Mouse (Mus musculus): ENCODE measurements around the gene Heatr9. TPM values are rescaled to one million over a fixed set of nuclear protein-coding genes. Genes with fewer than 3 reads are reported as not detected.

The Heatr9 gene
- polyA plus RNA-seq, 1 experiment from 2014 or later, result not detected

DNA sequence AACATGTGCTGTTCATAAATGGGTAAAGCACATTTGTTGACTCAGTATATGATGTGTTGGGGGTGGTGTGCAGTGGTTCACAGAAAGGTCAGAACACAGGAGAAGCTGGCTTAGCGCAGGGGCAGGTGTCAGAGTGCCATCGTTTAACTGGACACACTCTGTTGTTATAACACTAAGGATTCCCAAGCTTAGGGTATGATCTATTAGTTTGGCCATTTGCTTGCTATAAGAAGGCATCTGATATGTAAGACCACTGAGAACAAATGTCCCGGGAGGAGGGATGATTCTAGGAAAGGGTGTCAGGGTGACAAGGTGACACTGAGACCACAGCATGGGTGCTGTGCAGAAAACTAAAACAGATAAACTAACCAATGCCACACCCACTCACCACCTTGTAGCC lies 14.9 kb upstream of the Heatr9 start:
- Histone ChIP-seq H3K9me3 (replicated peaks; ENCODE audit: control insufficient read depth, low read length) (no peaks in the 10 kb centered on the region), H3K36me3 (ENCODE audit: control insufficient read depth, insufficient read depth, low read length) (no peaks in the 10 kb centered on the region), H3K4me2 (ENCODE audit: low read depth, low read length) (no peak overlapping the region), H3K4me1 (ENCODE audit: control insufficient read depth, insufficient read depth, low read length) (peaks cover 9% of the 10 kb centered on the region; the same call in 1 of the 2 replicates), H3K27ac (ENCODE audit: low read length) (no peak overlapping the region), H3K4me3 (replicated peaks; ENCODE audit: low read length) (no peak overlapping the region), H3K9ac (ENCODE audit: low read length) (no peak overlapping the region), H3K27me3 (ENCODE audit: control insufficient read depth, insufficient read depth, low read length) (no peaks in the 10 kb centered on the region)
- no peak for ATAC-seq (ENCODE audit: insufficient read depth, low FRiP score)
- WGBS, result 57% methylated on average over 3 of the region's 3 CpGs

DNA sequence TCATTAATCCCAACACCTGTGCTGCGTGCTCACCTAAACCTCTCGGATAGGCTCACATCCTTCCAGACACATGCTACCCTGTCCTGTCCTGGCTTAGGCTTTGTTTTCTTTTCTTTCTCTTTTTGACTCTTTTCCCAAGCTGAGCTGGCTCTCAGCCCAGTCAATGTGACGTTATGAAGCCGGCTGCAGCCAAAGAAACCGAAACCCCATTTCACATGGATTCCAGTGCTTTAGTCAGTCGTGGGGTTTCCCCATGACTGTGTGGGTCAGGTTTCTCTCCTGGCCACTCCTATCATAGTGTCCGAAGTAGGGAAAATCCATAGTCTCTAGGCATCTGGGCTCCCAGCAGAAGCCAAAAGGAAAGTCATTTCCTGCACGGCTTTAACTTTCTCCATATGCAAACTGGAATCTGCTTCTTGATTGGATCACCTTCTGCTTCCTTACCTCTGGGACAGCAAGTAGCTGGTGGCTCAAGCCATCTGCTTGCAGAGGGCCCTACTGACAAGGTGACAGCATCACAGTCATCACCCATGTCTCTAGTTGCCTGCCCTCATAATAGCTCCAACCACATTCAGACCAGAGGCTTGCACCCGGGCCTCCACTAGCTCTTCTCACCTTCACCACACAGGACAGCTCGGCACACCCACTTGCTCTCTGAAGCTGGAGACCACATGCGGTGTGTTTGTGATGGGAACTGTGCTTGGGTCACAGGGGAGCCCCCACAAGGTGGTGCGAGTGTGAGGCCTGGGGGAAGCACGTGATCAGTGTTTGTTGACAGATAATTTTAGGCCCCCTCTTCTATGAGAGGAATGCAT lies 12.8 kb upstream of the Heatr9 start:
- H3K27ac ChIP-seq (ENCODE audit: low read length), result no peak overlapping the region; the same call in 1 of the 2 replicates
- H3K27me3 ChIP-seq (ENCODE audit: control insufficient read depth, insufficient read depth, low read length), result no peaks in the 10 kb centered on the region
- peaks cover 9% of the 10 kb centered on the region; the same call in 1 of the 2 replicates for H3K4me1 ChIP-seq (ENCODE audit: control insufficient read depth, insufficient read depth, low read length)
- 28% methylated on average over 13 of the region's 13 CpGs for WGBS
- ATAC-seq (ENCODE audit: insufficient read depth, low FRiP score), result peak; percentile 78
- H3K9me3 ChIP-seq (replicated peaks; ENCODE audit: control insufficient read depth, low read length), result no peaks in the 10 kb centered on the region
- no peaks in the 10 kb centered on the region for H3K36me3 ChIP-seq (ENCODE audit: control insufficient read depth, insufficient read depth, low read length)
- peak overlapping the region; percentile 11; the same call in 1 of the 2 replicates for H3K4me3 ChIP-seq (replicated peaks; ENCODE audit: low read length)
- no peak overlapping the region for H3K9ac ChIP-seq (ENCODE audit: low read length)
- peak overlapping the region; percentile 37 for H3K4me2 ChIP-seq (ENCODE audit: low read depth, low read length)

- H3K9me3 ChIP-seq (replicated peaks; ENCODE audit: control insufficient read depth, low read length), result no peaks in the 10 kb centered on the region
- H3K4me3 ChIP-seq (replicated peaks; ENCODE audit: low read length), result no peak overlapping the region
- H3K4me1 ChIP-seq (ENCODE audit: control insufficient read depth, insufficient read depth, low read length), result peaks cover 9% of the 10 kb centered on the region; the same call in 1 of the 2 replicates
- H3K36me3 ChIP-seq (ENCODE audit: control insufficient read depth, insufficient read depth, low read length), result no peaks in the 10 kb centered on the region
- 0 out of 2 replicates have a peak overlapping the region, but pooled peaks have one; percentile 19 for H3K27ac ChIP-seq (ENCODE audit: low read length)
- 74% methylated on average over 8 of the region's 8 CpGs for WGBS
- H3K9ac ChIP-seq (ENCODE audit: low read length), result no peak overlapping the region
- H3K4me2 ChIP-seq (ENCODE audit: low read depth, low read length), result peak overlapping the region; percentile 37
- ATAC-seq (ENCODE audit: insufficient read depth, low FRiP score), result no peak
- no peaks in the 10 kb centered on the region for H3K27me3 ChIP-seq (ENCODE audit: control insufficient read depth, insufficient read depth, low read length)
Observed at GRCm38 (mm10) chr11:83534143-83534542, 12.2 kb upstream of the Heatr9 start.

GRCm38 (mm10) chr11:83533192-83533591 lies 11.2 kb upstream of the Heatr9 start:
- Histone ChIP-seq H3K4me2 (ENCODE audit: low read depth, low read length) (no peak overlapping the region), H3K36me3 (ENCODE audit: control insufficient read depth, insufficient read depth, low read length) (no peaks in the 10 kb centered on the region), H3K27me3 (ENCODE audit: control insufficient read depth, insufficient read depth, low read length) (no peaks in the 10 kb centered on the region), H3K9ac (ENCODE audit: low read length) (no peak overlapping the region), H3K27ac (ENCODE audit: low read length) (no peak overlapping the region), H3K4me1 (ENCODE audit: control insufficient read depth, insufficient read depth, low read length) (peaks cover 9% of the 10 kb centered on the region; the same call in 1 of the 2 replicates), H3K4me3 (replicated peaks; ENCODE audit: low read length) (no peak overlapping the region), H3K9me3 (replicated peaks; ENCODE audit: control insufficient read depth, low read length) (no peaks in the 10 kb centered on the region)
- WGBS, result 100% methylated on average over 1 of the region's 1 CpGs
- ATAC-seq (ENCODE audit: insufficient read depth, low FRiP score), result no peak

GRCm38 (mm10) chr11:83530360-83530759 lies 8.4 kb upstream of the Heatr9 start, which contains the start of gene Ccl5:
Gene Ccl5, minus strand, starts transcription at chr11:83530518.
- Histone ChIP-seq H3K36me3 (ENCODE audit: control insufficient read depth, insufficient read depth, low read length) (no peaks in the 10 kb centered on the region), H3K4me3 (replicated peaks; ENCODE audit: low read length) (no peak within 1 kb of the TSS), H3K4me2 (ENCODE audit: low read depth, low read length) (no peak within 1 kb of the TSS), H3K9me3 (replicated peaks; ENCODE audit: control insufficient read depth, low read length) (no peaks in the 10 kb centered on the region), H3K9ac (ENCODE audit: low read length) (no peak within 1 kb of the TSS), H3K27me3 (ENCODE audit: control insufficient read depth, insufficient read depth, low read length) (no peaks in the 10 kb centered on the region), H3K27ac (ENCODE audit: low read length) (no peak within 1 kb of the TSS), H3K4me1 (ENCODE audit: control insufficient read depth, insufficient read depth, low read length) (peaks cover 9% of the 10 kb centered on the region; the same call in 1 of the 2 replicates)
- 85% methylated on average over 5 of the region's 5 CpGs for WGBS
- ATAC-seq (ENCODE audit: insufficient read depth, low FRiP score), result no peak

GRCm38 (mm10) chr11:83529024-83529423 lies 7.0 kb upstream of the Heatr9 start:
- no peak overlapping the region for H3K9ac ChIP-seq (ENCODE audit: low read length)
- no peak overlapping the region for H3K4me3 ChIP-seq (replicated peaks; ENCODE audit: low read length)
- H3K27me3 ChIP-seq (ENCODE audit: control insufficient read depth, insufficient read depth, low read length), result no peaks in the 10 kb centered on the region
- peaks cover 1% of the 10 kb centered on the region; the same call in 1 of the 2 replicates for H3K4me1 ChIP-seq (ENCODE audit: control insufficient read depth, insufficient read depth, low read length)
- H3K36me3 ChIP-seq (ENCODE audit: control insufficient read depth, insufficient read depth, low read length), result no peaks in the 10 kb centered on the region
- no peak for ATAC-seq (ENCODE audit: insufficient read depth, low FRiP score)
- no peaks in the 10 kb centered on the region for H3K9me3 ChIP-seq (replicated peaks; ENCODE audit: control insufficient read depth, low read length)
- no peak overlapping the region for H3K27ac ChIP-seq (ENCODE audit: low read length)
- no peak overlapping the region for H3K4me2 ChIP-seq (ENCODE audit: low read depth, low read length)
- 79% methylated on average over 12 of the region's 12 CpGs for WGBS

- no peak overlapping the region for H3K4me2 ChIP-seq (ENCODE audit: low read depth, low read length)
- H3K9me3 ChIP-seq (replicated peaks; ENCODE audit: control insufficient read depth, low read length), result no peaks in the 10 kb centered on the region
- H3K9ac ChIP-seq (ENCODE audit: low read length), result no peak overlapping the region
- ATAC-seq (ENCODE audit: insufficient read depth, low FRiP score), result no peak
- no peak overlapping the region for H3K4me3 ChIP-seq (replicated peaks; ENCODE audit: low read length)
- H3K27ac ChIP-seq (ENCODE audit: low read length), result no peak overlapping the region
- WGBS, result 70% methylated on average over 6 of the region's 6 CpGs
- no peaks in the 10 kb centered on the region for H3K36me3 ChIP-seq (ENCODE audit: control insufficient read depth, insufficient read depth, low read length)
- no peaks in the 10 kb centered on the region for H3K27me3 ChIP-seq (ENCODE audit: control insufficient read depth, insufficient read depth, low read length)
- H3K4me1 ChIP-seq (ENCODE audit: control insufficient read depth, insufficient read depth, low read length), result no peaks in the 10 kb centered on the region
Observed at GRCm38 (mm10) chr11:83518371-83518770, 3.6 kb downstream of the Heatr9 start.

- no peak for ATAC-seq (ENCODE audit: insufficient read depth, low FRiP score)
Observed at GRCm38 (mm10) chr11:83517153-83517552, 4.8 kb downstream of the Heatr9 start.

DNA sequence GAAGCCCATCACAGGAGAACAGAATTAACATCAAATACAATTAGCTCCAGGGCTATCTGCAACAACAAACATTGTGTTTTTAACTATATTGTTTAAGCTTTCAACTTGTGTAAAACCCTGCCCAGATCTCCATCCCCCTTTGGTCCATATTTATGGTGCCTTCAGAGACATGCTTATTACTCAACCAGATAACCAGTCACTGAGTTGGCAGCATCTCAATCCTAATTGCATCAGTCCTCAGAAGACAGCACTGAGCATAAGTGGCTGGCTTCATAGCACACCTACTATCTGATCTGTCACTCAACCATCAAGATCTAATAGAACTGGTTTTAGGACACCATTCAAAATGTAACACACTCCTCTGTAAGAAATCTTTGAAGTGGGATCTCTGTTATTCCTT lies 12.5 kb downstream of the Heatr9 start:
- H3K9me3 ChIP-seq (replicated peaks; ENCODE audit: control insufficient read depth, low read length), result no peaks in the 10 kb centered on the region
- H3K9ac ChIP-seq (ENCODE audit: low read length), result no peak overlapping the region
- no peak overlapping the region for H3K4me3 ChIP-seq (replicated peaks; ENCODE audit: low read length)
- no peaks in the 10 kb centered on the region for H3K27me3 ChIP-seq (ENCODE audit: control insufficient read depth, insufficient read depth, low read length)
- H3K4me1 ChIP-seq (ENCODE audit: control insufficient read depth, insufficient read depth, low read length), result no peaks in the 10 kb centered on the region
- no peak overlapping the region for H3K27ac ChIP-seq (ENCODE audit: low read length)
- ATAC-seq (ENCODE audit: insufficient read depth, low FRiP score), result no peak
- peaks cover 9% of the 10 kb centered on the region; the same call in 1 of the 2 replicates for H3K36me3 ChIP-seq (ENCODE audit: control insufficient read depth, insufficient read depth, low read length)
- H3K4me2 ChIP-seq (ENCODE audit: low read depth, low read length), result no peak overlapping the region

More at GRCm38 (mm10) chr11:83517153-83517552, 4.8 kb downstream of the Heatr9 start:
- no peaks in the 10 kb centered on the region for H3K36me3 ChIP-seq (ENCODE audit: control insufficient read depth, insufficient read depth, low read length)
- no peak overlapping the region for H3K27ac ChIP-seq (ENCODE audit: low read length)
- H3K4me1 ChIP-seq (ENCODE audit: control insufficient read depth, insufficient read depth, low read length), result no peaks in the 10 kb centered on the region
- no peak overlapping the region for H3K4me2 ChIP-seq (ENCODE audit: low read depth, low read length)
- H3K4me3 ChIP-seq (replicated peaks; ENCODE audit: low read length), result no peak overlapping the region
- H3K27me3 ChIP-seq (ENCODE audit: control insufficient read depth, insufficient read depth, low read length), result no peaks in the 10 kb centered on the region
- no peaks in the 10 kb centered on the region for H3K9me3 ChIP-seq (replicated peaks; ENCODE audit: control insufficient read depth, low read length)
- H3K9ac ChIP-seq (ENCODE audit: low read length), result no peak overlapping the region
